Mouse (Mus musculus) embryonic facial prominence, embryonic 13.5 days (tissue): ENCODE results near the gene Prkca. TPM values are rescaled to one million over a fixed set of nuclear protein-coding genes. Genes with fewer than 3 reads are reported as not detected.

Experiments
- ATAC-seq: fragments of 200-750 bp; cut with Nextera tagmentation; 2 replicates; pipeline ENCODE4 v1.8.0; 2017; ENCODE audit warnings: low read depth; ENCODE audit not compliant: insufficient number of reproducible peaks, insufficient read depth, low FRiP score, low TSS enrichment
- H3K27ac ChIP-seq: fragments of 300-500 bp; sonication (generic); 2 replicates; pipeline ENCODE4 v1.5.1; 2015; ENCODE audit warnings: moderate library complexity, mild to moderate bottlenecking, inconsistent platforms
- H3K27me3 ChIP-seq: fragments of 300-500 bp; sonication (generic); 2 replicates; pipeline ENCODE4 v1.6.1; 2015; ENCODE audit warnings: mild to moderate bottlenecking, inconsistent platforms
- H3K36me3 ChIP-seq: fragments of 300-500 bp; sonication (generic); 2 replicates; pipeline ENCODE4 v1.6.1; 2015; ENCODE audit warnings: mild to moderate bottlenecking, inconsistent platforms
- H3K4me1 ChIP-seq: fragments of 300-500 bp; sonication (generic); 2 replicates; pipeline ENCODE4 v1.6.1; 2015; ENCODE audit warnings: inconsistent platforms
- H3K4me2 ChIP-seq: fragments of 300-500 bp; sonication (generic); 2 replicates; pipeline ENCODE4 v1.6.1; 2015; ENCODE audit warnings: moderate library complexity, mild to moderate bottlenecking, inconsistent platforms
- H3K4me3 ChIP-seq: fragments of 300-500 bp; sonication (generic); 2 replicates; pipeline ENCODE4 v1.5.1; 2015; ENCODE audit warnings: mild to moderate bottlenecking, inconsistent platforms
- H3K9ac ChIP-seq: fragments of 300-500 bp; sonication (generic); 2 replicates; pipeline ENCODE4 v1.6.1; 2015; ENCODE audit warnings: mild to moderate bottlenecking, inconsistent platforms
- H3K9me3 ChIP-seq: fragments of 300-500 bp; sonication (generic); 2 replicates; pipeline ENCODE4 v1.6.1; 2016; ENCODE audit warnings: inconsistent platforms
- WGBS: fragments of 180-500 bp; shearing (Covaris S2); methylation state at CpG from one replicate; pipeline ENCODE4 v1.1.7; 2015; ENCODE audit warnings: mixed read lengths; 5-methylcytosine and 5-hydroxymethylcytosine counted together
- polyA plus RNA-seq: library from polyadenylated mRNA; unstranded; fragments of >200 nt; fragmentation: Nextera tagmentation; extraction: Ambion mirVana; gene quantifications from 2 replicates; pipeline ENCODE4 v1.2.1, GENCODE M21; 2015

Gene Prkca
- polyA plus RNA-seq, 1 experiment from 2014 or later: 10.2 TPM

- no peaks in the 10 kb centered on the region for H3K9me3 ChIP-seq
- no peak overlapping the region for H3K9ac ChIP-seq
- peaks cover 21% of the 10 kb centered on the region for H3K4me1 ChIP-seq
Observed at GRCm38 (mm10) chr11:108243633-108244032, 100.1 kb downstream of the Prkca start.

DNA sequence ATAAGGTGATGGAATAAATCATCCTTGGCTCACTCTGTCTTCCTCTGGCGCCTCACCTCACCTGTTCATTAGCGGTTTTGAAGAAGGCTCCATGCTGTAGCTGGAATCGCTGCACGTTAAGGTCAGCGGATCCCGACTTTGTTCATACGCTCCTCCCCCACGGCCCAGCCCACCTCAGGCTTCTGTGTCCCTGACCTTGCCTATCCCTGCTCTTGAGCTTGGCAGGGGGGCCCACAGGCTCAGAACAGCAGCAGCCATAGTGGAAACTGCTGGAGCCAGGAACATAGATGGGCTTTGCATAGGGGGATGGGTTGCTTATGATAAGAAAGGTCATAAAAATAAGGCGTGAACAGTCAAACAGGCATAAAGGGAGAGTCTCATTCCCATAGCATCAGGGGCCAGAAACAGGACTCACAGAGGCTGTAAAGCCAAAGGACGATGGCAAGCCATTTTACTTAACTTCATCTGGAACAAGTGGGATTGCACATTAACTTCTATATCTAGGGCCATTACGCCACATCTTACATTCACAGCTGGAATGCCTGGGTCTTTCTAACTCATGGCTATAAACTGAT lies 102.7 kb downstream of the Prkca start:
- ATAC-seq: no peak
- no peak overlapping the region for H3K9ac ChIP-seq
- H3K4me1 ChIP-seq: peaks cover 35% of the 10 kb centered on the region
- H3K36me3 ChIP-seq: no peaks in the 10 kb centered on the region
- no peaks in the 10 kb centered on the region for H3K27me3 ChIP-seq
- H3K4me2 ChIP-seq: no peak overlapping the region
- 78% methylated on average over 11 of the region's 11 CpGs for WGBS
- H3K27ac ChIP-seq: no peak overlapping the region
- no peaks in the 10 kb centered on the region for H3K9me3 ChIP-seq
- H3K4me3 ChIP-seq: no peak overlapping the region

More at GRCm38 (mm10) chr11:108243633-108244032, 100.1 kb downstream of the Prkca start:
- WGBS: 48% methylated on average over 2 of the region's 2 CpGs
- H3K4me2 ChIP-seq: no peak overlapping the region
- H3K4me3 ChIP-seq: no peak overlapping the region
- no peak for ATAC-seq
- H3K27ac ChIP-seq: no peak overlapping the region
- no peaks in the 10 kb centered on the region for H3K36me3 ChIP-seq
- no peaks in the 10 kb centered on the region for H3K27me3 ChIP-seq

GRCm38 (mm10) chr11:108239173-108239572 lies 104.6 kb downstream of the Prkca start:
- no peak for ATAC-seq

GRCm38 (mm10) chr11:108236754-108237428 lies 106.8 kb downstream of the Prkca start:
- Histone ChIP-seq H3K9me3 (no peaks in the 10 kb centered on the region), H3K9ac (no peak overlapping the region), H3K27ac (no peak overlapping the region), H3K4me1 (peaks cover 39% of the 10 kb centered on the region), H3K4me3 (no peak overlapping the region), H3K36me3 (no peaks in the 10 kb centered on the region), H3K27me3 (no peaks in the 10 kb centered on the region), H3K4me2 (no peak overlapping the region)
- 58% methylated on average over 10 of the region's 10 CpGs for whole genome bisulfite sequencing
- ATAC-seq: no peak

More at GRCm38 (mm10) chr11:108239173-108239572, 104.6 kb downstream of the Prkca start:
- H3K4me1 ChIP-seq: peaks cover 32% of the 10 kb centered on the region
- no peak overlapping the region for H3K4me3 ChIP-seq
- H3K9ac ChIP-seq: no peak overlapping the region
- H3K27me3 ChIP-seq: no peaks in the 10 kb centered on the region
- no peaks in the 10 kb centered on the region for H3K36me3 ChIP-seq
- H3K9me3 ChIP-seq: no peaks in the 10 kb centered on the region
- H3K27ac ChIP-seq: no peak overlapping the region; the same call in 1 of the 2 replicates
- 54% methylated on average over 4 of the region's 4 CpGs for WGBS
- H3K4me2 ChIP-seq: no peak overlapping the region

DNA sequence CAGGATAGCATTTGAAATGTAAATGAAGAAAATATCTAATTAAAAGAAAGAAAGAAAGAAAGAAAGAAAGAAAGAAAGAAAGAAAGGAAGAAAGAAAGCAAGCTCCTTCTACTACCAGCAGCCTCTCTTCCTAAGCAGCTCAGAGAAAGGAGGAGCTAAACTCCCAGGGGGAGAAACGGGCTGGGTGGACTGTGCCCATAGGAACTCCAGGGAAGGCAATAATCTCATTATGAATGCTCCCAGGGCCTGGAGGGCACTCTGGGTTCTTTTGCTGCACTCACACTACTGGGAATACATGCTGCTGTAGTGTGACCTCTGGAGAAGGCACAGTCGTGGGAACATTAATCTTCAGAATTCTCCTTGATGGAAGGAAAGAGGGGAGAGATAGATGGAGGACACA lies 107.5 kb downstream of the Prkca start:
- no peaks in the 10 kb centered on the region for H3K36me3 ChIP-seq
- no peak overlapping the region for H3K9ac ChIP-seq
- no peaks in the 10 kb centered on the region for H3K27me3 ChIP-seq
- H3K4me2 ChIP-seq: no peak overlapping the region
- no peaks in the 10 kb centered on the region for H3K9me3 ChIP-seq
- no peak overlapping the region for H3K27ac ChIP-seq
- peaks cover 39% of the 10 kb centered on the region for H3K4me1 ChIP-seq
- no peak overlapping the region for H3K4me3 ChIP-seq
- no peak for ATAC-seq
- WGBS: 19% methylated on average over 2 of the region's 2 CpGs

DNA sequence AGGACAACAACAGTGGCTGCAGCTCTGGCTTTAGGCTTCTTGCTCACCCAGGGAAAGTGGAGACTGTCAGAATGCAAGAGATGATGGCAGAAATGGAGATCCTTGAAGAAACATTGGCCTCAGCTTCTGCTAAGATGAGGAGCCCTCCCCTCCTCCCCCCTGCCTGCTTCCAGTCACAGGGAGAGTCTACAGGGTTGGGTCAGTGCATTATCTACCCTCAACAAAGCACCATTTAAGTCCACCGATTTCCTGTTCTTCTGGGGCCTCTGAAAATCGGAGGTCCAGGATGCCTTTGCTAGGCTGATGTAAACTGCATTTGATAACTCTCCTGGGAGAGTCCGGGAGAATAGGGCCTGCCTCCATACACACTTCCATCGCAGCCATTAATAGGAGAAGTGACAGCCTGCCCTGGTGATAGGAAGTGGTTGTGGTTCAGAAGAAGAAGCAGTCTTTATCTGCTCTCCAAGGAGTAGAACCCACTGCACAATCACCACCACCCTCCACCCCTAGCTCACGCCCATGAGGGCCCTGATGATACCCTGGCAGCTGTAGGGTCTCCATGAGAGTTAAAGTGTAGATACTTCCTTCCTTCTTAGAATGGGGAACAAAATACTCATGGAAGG lies 108.5 kb downstream of the Prkca start:
- Histone ChIP-seq H3K4me2 (no peak overlapping the region), H3K9ac (no peak overlapping the region), H3K27me3 (no peaks in the 10 kb centered on the region), H3K9me3 (no peaks in the 10 kb centered on the region), H3K36me3 (no peaks in the 10 kb centered on the region), H3K27ac (no peak overlapping the region), H3K4me3 (no peak overlapping the region), H3K4me1 (peaks cover 39% of the 10 kb centered on the region)
- 69% methylated on average over 5 of the region's 5 CpGs for WGBS
- ATAC-seq: no peak

GRCm38 (mm10) chr11:108233015-108233414 lies 110.7 kb downstream of the Prkca start:
- Histone ChIP-seq H3K9ac (no peak overlapping the region), H3K27me3 (no peaks in the 10 kb centered on the region), H3K27ac (no peak overlapping the region), H3K9me3 (no peaks in the 10 kb centered on the region), H3K4me2 (no peak overlapping the region), H3K4me3 (no peak overlapping the region), H3K36me3 (no peaks in the 10 kb centered on the region), H3K4me1 (peaks cover 30% of the 10 kb centered on the region)
- no peak for ATAC-seq
- 56% methylated on average over 5 of the region's 5 CpGs for WGBS

GRCm38 (mm10) chr11:108230101-108230500 lies 113.6 kb downstream of the Prkca start:
- Histone ChIP-seq H3K27ac (no peak overlapping the region), H3K4me1 (peaks cover 41% of the 10 kb centered on the region), H3K4me3 (no peak overlapping the region), H3K9me3 (no peaks in the 10 kb centered on the region), H3K4me2 (no peak overlapping the region), H3K36me3 (no peaks in the 10 kb centered on the region), H3K27me3 (no peaks in the 10 kb centered on the region), H3K9ac (no peak overlapping the region)
- 93% methylated on average over 4 of the region's 4 CpGs for WGBS
- ATAC-seq: no peak

GRCm38 (mm10) chr11:108229176-108229946 lies 114.4 kb downstream of the Prkca start:
- H3K9me3 ChIP-seq: no peaks in the 10 kb centered on the region
- no peaks in the 10 kb centered on the region for H3K36me3 ChIP-seq
- H3K4me1 ChIP-seq: peaks cover 47% of the 10 kb centered on the region
- no peak overlapping the region for H3K4me3 ChIP-seq
- no peak overlapping the region for H3K4me2 ChIP-seq
- no peak for ATAC-seq
- H3K27ac ChIP-seq: no peak overlapping the region
- H3K27me3 ChIP-seq: no peaks in the 10 kb centered on the region
- no peak overlapping the region for H3K9ac ChIP-seq
- 55% methylated on average over 8 of the region's 8 CpGs for WGBS

GRCm38 (mm10) chr11:108228497-108228896 lies 115.2 kb downstream of the Prkca start:
- Histone ChIP-seq H3K9me3 (no peaks in the 10 kb centered on the region), H3K4me1 (peaks cover 54% of the 10 kb centered on the region), H3K27me3 (no peaks in the 10 kb centered on the region), H3K4me2 (no peak overlapping the region), H3K27ac (no peak overlapping the region), H3K36me3 (no peaks in the 10 kb centered on the region), H3K4me3 (no peak overlapping the region), H3K9ac (no peak overlapping the region)
- WGBS: 83% methylated on average over 4 of the region's 4 CpGs
- no peak for ATAC-seq

GRCm38 (mm10) chr11:108226248-108226647 lies 117.5 kb downstream of the Prkca start:
- WGBS: 40% methylated on average over 5 of the region's 5 CpGs
- ATAC-seq: 0 out of 2 replicates have a peak, but pooled peaks have one; percentile 26
- H3K9ac ChIP-seq: no peak overlapping the region
- no peak overlapping the region for H3K4me3 ChIP-seq
- H3K4me2 ChIP-seq: no peak overlapping the region
- no peaks in the 10 kb centered on the region for H3K27me3 ChIP-seq
- H3K4me1 ChIP-seq: peaks cover 68% of the 10 kb centered on the region
- H3K27ac ChIP-seq: peak overlapping the region; percentile 73
- H3K36me3 ChIP-seq: no peaks in the 10 kb centered on the region
- H3K9me3 ChIP-seq: no peaks in the 10 kb centered on the region
